Mouse (Mus musculus) monocyte, adult 5-6 weeks (primary cell): Measurements from ENCODE around the gene Ier5. TPM values are rescaled to one million over a fixed set of nuclear protein-coding genes. Genes with fewer than 3 reads are reported as not detected.

Experiments
- ATAC-seq: fragments of 153-309, 156-312 bp; replicated peaks from 2 replicates; pipeline ENCODE4 v1.8.0; 2017; ENCODE audit warnings: mild to moderate bottlenecking; ENCODE audit not compliant: low TSS enrichment, insufficient number of reproducible peaks, severe bottlenecking, poor library complexity, low FRiP score
- total RNA-seq: library from RNA; stranded (forward); fragments of 200-1000, 200-491, 200-594 nt; gene quantifications from 3 replicates; pipeline ENCODE4 v1.2.3, GENCODE M21; 2017

Gene Ier5
- total RNA-seq, 1 experiment from 2014 or later, result 139 TPM

- ATAC-seq, result no peak
These were observed 38.3 kb downstream of the Ier5 start for GRCm38 (mm10) chr1:155060832-155061801.

- no peak for ATAC-seq
These were observed 39.2 kb downstream of the Ier5 start for GRCm38 (mm10) chr1:155060261-155060660.

GRCm38 (mm10) chr1:155059505-155059904 is 39.9 kb downstream of the Ier5 start:
- peak; percentile 82 for ATAC-seq

- ATAC-seq, result no peak
These were observed 41.1 kb downstream of the Ier5 start for GRCm38 (mm10) chr1:155058099-155059012.

GRCm38 (mm10) chr1:155056166-155056565 is 43.3 kb downstream of the Ier5 start:
- no peak for ATAC-seq

GRCm38 (mm10) chr1:155055041-155055440 is 44.4 kb downstream of the Ier5 start:
- no peak for ATAC-seq

GRCm38 (mm10) chr1:155054366-155054965 is 45.0 kb downstream of the Ier5 start:
- 0 out of 2 replicates have a peak, but pooled peaks have one; percentile 18 for ATAC-seq

- ATAC-seq, result no peak
These were observed 46.1 kb downstream of the Ier5 start for GRCm38 (mm10) chr1:155053296-155053695.

- ATAC-seq, result no peak
These were observed 46.7 kb downstream of the Ier5 start for GRCm38 (mm10) chr1:155052761-155053166.

- ATAC-seq, result no peak
These were observed 47.2 kb downstream of the Ier5 start for GRCm38 (mm10) chr1:155052131-155052760.

GRCm38 (mm10) chr1:155051701-155052127 is 47.7 kb downstream of the Ier5 start:
- ATAC-seq, result no peak

- peak; percentile 36 for ATAC-seq
These were observed 48.4 kb downstream of the Ier5 start for GRCm38 (mm10) chr1:155050897-155051592.

GRCm38 (mm10) chr1:155050174-155050573 is 49.3 kb downstream of the Ier5 start:
- peak; percentile 86 for ATAC-seq

GRCm38 (mm10) chr1:155048947-155049346 is 50.5 kb downstream of the Ier5 start:
- peak; percentile 69 for ATAC-seq
